Mouse (Mus musculus): ENCODE measurements around the gene Pofut2.
A peak's percentile ranks its signal among the peaks of the same experiment; 100 is the strongest.
"Not testable (repeated sequence)": the region's sequence is repeated elsewhere in the genome, so short reads cannot be mapped to it uniquely, and the experiment has no call there.

The Pofut2 gene

GRCm38 (mm10) chr10:77266281-77266680 lies 7.3 kb downstream of the Pofut2 start:
- no peak for DNase-seq (ENCODE audit: low read depth, low spot score)

- DNase-seq (ENCODE audit: low read depth, low spot score) = no peak
Observed at GRCm38 (mm10) chr10:77267027-77267426, 8.0 kb downstream of the Pofut2 start.

- DNase-seq (ENCODE audit: low read depth, low spot score) = no peak
Observed at GRCm38 (mm10) chr10:77269129-77269528, 10.1 kb downstream of the Pofut2 start.

- DNase-seq (ENCODE audit: low read depth, low spot score) = peak; percentile 96
Observed at GRCm38 (mm10) chr10:77272980-77273730, 14.1 kb downstream of the Pofut2 start.

- no peak for DNase-seq (ENCODE audit: low read depth, low spot score)
Observed at GRCm38 (mm10) chr10:77273798-77274197, 14.8 kb downstream of the Pofut2 start.

- DNase-seq (ENCODE audit: low read depth, low spot score) = not testable (repeated sequence)
Observed at GRCm38 (mm10) chr10:77282085-77282484, 23.1 kb downstream of the Pofut2 start.

GRCm38 (mm10) chr10:77282822-77283221 lies 23.8 kb downstream of the Pofut2 start:
- DNase-seq (ENCODE audit: low read depth, low spot score) = peak; percentile 90

GRCm38 (mm10) chr10:77284832-77285231 lies 25.8 kb downstream of the Pofut2 start:
- DNase-seq (ENCODE audit: low read depth, low spot score) = no peak

- peak; percentile 60 for DNase-seq (ENCODE audit: low read depth, low spot score)
Observed at GRCm38 (mm10) chr10:77287626-77288025, 28.6 kb downstream of the Pofut2 start.

- peak; percentile 39 for DNase-seq (ENCODE audit: low read depth, low spot score)
Observed at GRCm38 (mm10) chr10:77288639-77289195, 29.7 kb downstream of the Pofut2 start.

- DNase-seq (ENCODE audit: low read depth, low spot score) = no peak
Observed at GRCm38 (mm10) chr10:77289559-77289958, 30.5 kb downstream of the Pofut2 start.

GRCm38 (mm10) chr10:77290624-77291366 lies 31.8 kb downstream of the Pofut2 start:
- DNase-seq (ENCODE audit: low read depth, low spot score) = no peak

GRCm38 (mm10) chr10:77294691-77295090 lies 35.7 kb downstream of the Pofut2 start:
- peak; percentile 91 for DNase-seq (ENCODE audit: low read depth, low spot score)

GRCm38 (mm10) chr10:77298621-77299020 lies 39.6 kb downstream of the Pofut2 start:
- DNase-seq (ENCODE audit: low read depth, low spot score) = no peak

GRCm38 (mm10) chr10:77299194-77299593 lies 40.2 kb downstream of the Pofut2 start:
- no peak for DNase-seq (ENCODE audit: low read depth, low spot score)

GRCm38 (mm10) chr10:77300237-77300933 lies 41.4 kb downstream of the Pofut2 start:
- DNase-seq (ENCODE audit: low read depth, low spot score) = no peak

GRCm38 (mm10) chr10:77300934-77301297 lies 41.9 kb downstream of the Pofut2 start:
- no peak for DNase-seq (ENCODE audit: low read depth, low spot score)

- no peak for DNase-seq (ENCODE audit: low read depth, low spot score)
Observed at GRCm38 (mm10) chr10:77304362-77304761, 45.3 kb downstream of the Pofut2 start.

- DNase-seq (ENCODE audit: low read depth, low spot score) = peak; percentile 51
Observed at GRCm38 (mm10) chr10:77304840-77305533, 46.0 kb downstream of the Pofut2 start.

GRCm38 (mm10) chr10:77305766-77306165 lies 46.7 kb downstream of the Pofut2 start:
- no peak for DNase-seq (ENCODE audit: low read depth, low spot score)

- DNase-seq (ENCODE audit: low read depth, low spot score) = no peak
Observed at GRCm38 (mm10) chr10:77308978-77309377, 50.0 kb downstream of the Pofut2 start.
